Mouse (Mus musculus) thymus, adult 2 months (tissue): ENCODE results near the gene Agmo.

Source experiments
- CTCF ChIP-seq: fragments of 200-500 bp; IDR thresholded peaks from 2 replicates; pipeline ENCODE4 v1.5.1; 2012; ENCODE audit warnings: mild to moderate bottlenecking, control low read depth, low read length, moderate library complexity, borderline replicate concordance; ENCODE audit not compliant: control insufficient read depth, poor library complexity, insufficient read depth; ENCODE audit errors: extremely low read depth
- POLR2A ChIP-seq: fragments of 200-500 bp; IDR thresholded peaks from 2 replicates; pipeline ENCODE4 v1.6.1; 2012; ENCODE audit warnings: mild to moderate bottlenecking, low read length, control low read depth, moderate library complexity; ENCODE audit not compliant: control insufficient read depth, poor library complexity, insufficient read depth; ENCODE audit errors: extremely low read depth

- no peak for TF ChIP-seq POLR2A
- TF ChIP-seq CTCF, result no peak
Observed at GRCm38 (mm10) chr12:37402541-37402940, 161.1 kb downstream of the Agmo start.
